Mouse (Mus musculus): ENCODE measurements at regions not wholly inside any gene's neighbourhood (a gene's known extent, or its start where the extent isn't known, plus 50 kb on each side); places are given as distances from the start of the nearest gene placed in this dataset.

DNA sequence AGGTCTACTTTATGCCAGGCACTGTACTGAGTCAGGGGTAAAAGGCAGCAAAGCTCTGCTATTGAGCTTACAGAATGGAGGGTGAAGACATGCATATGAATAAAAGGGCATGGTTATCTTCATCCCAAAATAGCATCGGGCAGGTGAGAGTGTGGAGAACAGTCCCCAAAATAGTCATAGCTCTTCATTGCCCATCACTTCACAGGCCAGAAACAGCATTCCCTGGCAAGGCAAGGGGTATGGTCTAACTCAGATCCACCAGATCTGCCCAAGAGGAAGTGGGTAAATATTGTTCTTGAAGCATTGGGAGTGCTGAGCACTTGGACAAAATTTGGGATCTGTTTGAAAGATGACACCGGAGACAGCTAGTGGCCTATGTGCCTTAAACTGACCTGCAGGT, 99.1 kb downstream of the Tmem170b start:
- TF ChIP-seq POLR2A (IDR thresholded peaks at IDR 0.05; ENCODE audit: extremely low read depth, insufficient read depth, low read length) (no peak), CTCF (IDR thresholded peaks at IDR 0.05; ENCODE audit: extremely low read depth, insufficient read depth, low read length) (no peak)

All from cortical plate, adult 2 months (tissue).